Mouse (Mus musculus) lung, postnatal 14 days (tissue): ENCODE measurements around the gene Armc10.
"Not testable (repeated sequence)": the region's sequence is repeated elsewhere in the genome, so short reads cannot be mapped to it uniquely, and the experiment has no call there.

ENCODE experiments used
- DNase-seq: peaks from one replicate; pipeline ENCODE4 v3.0.0; 2021

The Armc10 gene

DNA sequence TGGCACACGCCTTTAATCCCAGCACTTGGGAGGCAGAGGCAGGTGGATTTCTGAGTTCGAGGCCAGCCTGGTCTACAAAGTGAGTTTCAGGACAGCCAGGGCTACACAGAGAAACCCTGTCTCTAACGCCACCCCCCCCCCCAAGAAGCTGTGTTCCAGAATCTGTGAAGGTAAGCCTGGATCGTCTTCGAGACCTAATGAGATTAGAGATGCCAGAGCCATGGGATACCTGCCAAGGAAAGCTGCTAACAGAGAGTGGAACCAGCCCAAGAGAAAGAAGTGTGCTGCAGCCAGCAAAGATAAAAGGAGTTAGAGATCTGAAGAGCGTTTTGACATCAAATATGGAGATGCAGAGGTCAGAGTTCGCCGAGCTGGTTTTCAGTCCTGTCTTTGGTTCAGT lies 62.4 kb downstream of the Armc10 start:
- not testable (repeated sequence) for DNase-seq
